Mouse (Mus musculus) liver, embryonic 16.5 days (tissue): Measurements from ENCODE around the gene Hapln2. TPM values are rescaled to one million over a fixed set of nuclear protein-coding genes. Genes with fewer than 3 reads are reported as not detected.

Experiments used
- ATAC-seq: fragments of 200-750 bp; cut with Nextera tagmentation; 2 replicates; pipeline ENCODE4 v1.8.0; 2017; ENCODE audit warnings: low read depth, mild to moderate bottlenecking, moderate number of reproducible peaks, moderate library complexity
- H3K27ac ChIP-seq: fragments of 300-500 bp; sonication (generic); 2 replicates; pipeline ENCODE4 v1.5.1; 2014; ENCODE audit warnings: mild to moderate bottlenecking, low read length
- H3K27me3 ChIP-seq: fragments of 300-500 bp; sonication (generic); 2 replicates; pipeline ENCODE4 v1.6.1; 2014; ENCODE audit warnings: low read depth, low read length, mixed read lengths; ENCODE audit not compliant: control insufficient read depth, insufficient read depth
- H3K36me3 ChIP-seq: fragments of 300-500 bp; sonication (generic); 2 replicates; pipeline ENCODE4 v1.6.1; 2014; ENCODE audit warnings: mild to moderate bottlenecking; ENCODE audit not compliant: control insufficient read depth, insufficient read depth
- H3K4me1 ChIP-seq: fragments of 300-500 bp; sonication (generic); 2 replicates; pipeline ENCODE4 v1.6.1; 2014; ENCODE audit warnings: low read depth, low read length, mixed read lengths; ENCODE audit not compliant: control insufficient read depth
- H3K4me2 ChIP-seq: fragments of 300-500 bp; sonication (generic); 2 replicates; pipeline ENCODE4 v1.6.1; 2014; ENCODE audit warnings: low read depth, low read length, mixed read lengths
- H3K4me3 ChIP-seq: fragments of 300-500 bp; sonication (generic); 2 replicates; pipeline ENCODE4 v1.5.1; 2014; ENCODE audit warnings: low read depth, mild to moderate bottlenecking, low read length
- H3K9ac ChIP-seq: fragments of 300-500 bp; sonication (generic); 2 replicates; pipeline ENCODE4 v1.6.1; 2014; ENCODE audit warnings: low read depth, low read length
- H3K9me3 ChIP-seq: fragments of 300-500 bp; sonication (generic); replicated peaks from 2 replicates; pipeline ENCODE4 v1.6.1; 2016; ENCODE audit warnings: low read length; ENCODE audit not compliant: control insufficient read depth
- WGBS: fragments of 180-500 bp; shearing (Covaris S2); extraction: QIAGEN DNeasy Blood & Tissue Kit; methylation state at CpG from one replicate; pipeline ENCODE4 v1.1.7; 2014; ENCODE audit not compliant: insufficient replicate concordance; 5-methylcytosine and 5-hydroxymethylcytosine counted together
- polyA plus RNA-seq: library from polyadenylated mRNA; unstranded; fragments of >200 nt; fragmentation: Nextera tagmentation; extraction: Ambion mirVana; gene quantifications from 2 replicates; pipeline ENCODE4 v1.2.1, GENCODE M21; 2015

The Hapln2 gene
- polyA plus RNA-seq, 1 experiment from 2014 or later = not detected

DNA sequence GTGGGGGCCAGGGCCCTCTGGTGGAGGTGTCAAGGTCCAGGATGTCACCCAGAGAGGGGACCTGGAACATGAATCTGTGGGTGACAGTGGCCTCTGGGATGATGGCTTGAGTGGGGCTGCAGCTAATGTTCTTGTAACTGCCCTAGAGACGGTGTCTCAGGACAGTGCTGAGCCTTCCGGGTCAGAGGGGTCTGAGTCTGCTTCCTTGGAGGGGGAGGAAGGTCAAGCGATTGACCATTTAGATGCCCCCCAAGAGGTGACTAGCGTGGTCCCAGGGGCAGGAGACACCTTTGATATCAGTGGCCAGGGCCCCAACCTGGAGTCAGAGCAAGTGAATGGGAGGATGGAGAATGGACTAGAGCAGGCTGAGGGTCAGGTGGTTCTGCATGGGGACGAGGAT, 47.9 kb downstream of the Hapln2 start:
- 0 out of 2 replicates have a peak, but pooled peaks cover 3% of the 10 kb centered on the region for H3K27me3 ChIP-seq
- H3K4me1 ChIP-seq = peaks cover 7% of the 10 kb centered on the region
- ATAC-seq = no peak

DNA sequence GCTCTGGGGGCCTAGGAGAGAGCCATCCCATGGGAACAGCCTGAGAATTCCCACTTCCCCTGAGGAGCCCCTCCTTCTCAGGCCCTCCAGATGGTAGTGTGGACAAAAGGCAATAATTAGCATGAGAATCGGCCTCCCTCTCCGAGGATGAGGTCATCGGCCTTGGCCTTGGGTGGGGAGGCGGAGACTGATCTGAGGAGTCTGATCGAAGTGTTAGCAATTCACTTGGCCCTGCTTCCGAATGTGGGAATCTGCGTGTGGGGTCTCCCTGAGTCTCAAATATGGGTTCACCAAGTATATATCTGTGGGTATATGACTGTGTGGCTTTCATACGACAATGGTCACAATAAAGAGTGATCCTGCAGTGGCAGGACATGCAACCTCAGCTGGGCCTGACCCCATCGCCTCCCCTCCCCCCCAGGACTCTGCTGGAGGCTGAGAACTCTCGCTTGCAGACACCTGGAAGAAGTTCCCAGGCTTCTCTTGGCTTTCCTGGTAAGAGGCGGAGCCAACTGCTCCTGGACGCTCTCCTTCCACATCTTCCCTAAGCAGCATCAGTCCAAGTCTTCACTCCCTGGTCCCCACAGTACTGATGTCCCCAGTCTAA, 52.9 kb downstream of the Hapln2 start:
- H3K4me3 ChIP-seq = no peak overlapping the region
- H3K27me3 ChIP-seq = peaks cover 48% of the 10 kb centered on the region
- no peaks in the 10 kb centered on the region for H3K36me3 ChIP-seq
- H3K27ac ChIP-seq = no peak overlapping the region
- WGBS = 55% methylated on average over 12 of the region's 12 CpGs
- H3K9ac ChIP-seq = no peak overlapping the region
- H3K4me1 ChIP-seq = peaks cover 9% of the 10 kb centered on the region
- ATAC-seq = no peak
- no peak overlapping the region for H3K4me2 ChIP-seq
- no peaks in the 10 kb centered on the region for H3K9me3 ChIP-seq

More for the DNA sequence above, 47.9 kb downstream of the Hapln2 start:
- Histone ChIP-seq H3K4me3 (no peak overlapping the region), H3K36me3 (no peaks in the 10 kb centered on the region), H3K9me3 (no peaks in the 10 kb centered on the region), H3K9ac (no peak overlapping the region), H3K4me2 (no peak overlapping the region), H3K27ac (no peak overlapping the region)
- WGBS = 67% methylated on average over 5 of the region's 5 CpGs

DNA sequence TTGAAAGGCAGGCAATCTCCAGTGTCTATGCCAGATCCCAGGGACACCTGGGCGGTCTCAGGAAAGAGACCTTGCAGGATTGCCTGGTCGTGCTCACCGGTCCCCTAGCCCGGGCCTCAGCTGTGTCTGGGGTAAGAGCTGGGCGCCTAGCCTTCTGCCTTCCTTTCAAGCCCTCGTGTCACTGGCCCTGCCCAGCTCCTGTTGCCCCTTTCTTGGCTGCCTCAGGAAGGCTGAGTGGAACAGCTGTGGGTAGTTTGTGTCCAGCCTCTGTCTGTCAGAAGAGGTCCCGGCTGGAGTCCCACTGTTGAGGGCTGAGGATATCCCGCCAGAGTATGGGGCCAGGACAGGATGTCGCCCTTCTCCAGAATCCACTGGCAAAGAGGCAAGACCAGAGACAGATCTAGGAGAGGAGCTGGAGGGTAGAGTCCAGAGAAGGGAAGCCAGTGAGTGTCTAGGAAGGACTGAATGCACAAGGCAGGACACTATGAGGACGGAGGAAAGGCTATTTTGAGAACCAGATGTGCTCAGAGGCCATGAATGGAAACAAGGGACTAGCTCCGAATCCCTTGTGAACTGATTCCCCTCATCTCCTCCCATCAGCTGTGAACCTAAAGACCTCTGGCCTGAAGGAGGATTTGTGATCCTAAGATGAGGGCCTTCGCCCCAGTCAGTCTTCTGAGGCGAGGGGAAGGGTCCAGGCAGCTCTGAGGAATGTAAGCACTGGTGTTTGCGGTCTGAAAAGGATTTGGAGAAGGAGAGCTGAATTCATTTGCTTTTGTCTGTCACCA, 53.6 kb downstream of the Hapln2 start:
- no peak overlapping the region for H3K9ac ChIP-seq
- peaks cover 49% of the 10 kb centered on the region for H3K27me3 ChIP-seq
- no peak overlapping the region for H3K4me3 ChIP-seq
- no peaks in the 10 kb centered on the region for H3K36me3 ChIP-seq
- H3K4me1 ChIP-seq = peaks cover 9% of the 10 kb centered on the region
- no peak overlapping the region for H3K27ac ChIP-seq
- no peak for ATAC-seq
- H3K4me2 ChIP-seq = no peak overlapping the region
- H3K9me3 ChIP-seq = no peaks in the 10 kb centered on the region
- WGBS = 61% methylated on average over 14 of the region's 14 CpGs

DNA sequence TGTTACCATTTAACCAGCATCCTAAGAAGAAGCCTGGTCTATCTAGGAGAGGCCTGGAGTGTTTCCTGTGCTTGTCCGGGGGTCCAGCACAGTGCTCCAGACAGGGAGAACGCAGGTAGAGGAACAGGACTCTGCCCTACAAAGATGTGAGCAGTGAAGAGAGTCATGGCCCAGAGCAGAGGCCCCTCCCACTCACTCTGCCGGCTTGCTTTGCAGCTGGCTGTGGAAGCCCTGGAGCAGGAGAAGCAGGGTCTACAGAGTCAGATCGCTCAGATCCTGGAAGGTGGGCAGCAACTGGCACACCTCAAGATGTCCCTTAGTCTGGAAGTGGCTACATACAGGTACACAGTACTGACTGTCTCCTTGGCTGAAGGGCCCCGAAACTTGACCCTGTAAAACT, 54.6 kb downstream of the Hapln2 start:
- H3K9ac ChIP-seq = no peak overlapping the region
- WGBS = 27% methylated on average over 5 of the region's 5 CpGs
- H3K27me3 ChIP-seq = peaks cover 49% of the 10 kb centered on the region
- H3K4me2 ChIP-seq = 0 out of 2 replicates have a peak overlapping the region, but pooled peaks have one; percentile 4
- ATAC-seq = no peak
- no peak overlapping the region for H3K27ac ChIP-seq
- H3K36me3 ChIP-seq = no peaks in the 10 kb centered on the region
- peaks cover 9% of the 10 kb centered on the region for H3K4me1 ChIP-seq
- no peaks in the 10 kb centered on the region for H3K9me3 ChIP-seq
- no peak overlapping the region for H3K4me3 ChIP-seq

DNA sequence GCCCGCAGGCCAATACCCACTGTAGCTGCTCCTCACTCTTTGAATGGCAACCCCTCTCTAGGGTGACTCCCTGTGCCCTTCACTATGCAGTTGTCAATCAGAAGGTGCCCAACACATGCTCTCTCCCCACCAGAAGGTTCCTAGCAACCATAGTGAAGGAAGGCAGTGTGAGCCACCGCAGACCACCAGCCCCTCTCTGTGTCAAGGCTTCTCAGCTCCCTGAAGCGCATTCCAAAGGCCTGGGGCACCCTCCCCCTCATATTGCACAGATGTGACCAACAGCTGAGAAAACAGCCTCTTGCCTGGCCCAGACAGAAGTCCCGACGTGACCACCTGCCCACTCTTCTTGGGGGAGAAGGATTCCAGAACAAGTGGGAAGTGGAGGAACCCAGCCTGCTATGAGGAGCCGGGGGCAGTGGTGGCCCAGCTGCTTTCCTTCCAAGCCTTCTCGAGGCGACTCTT, 55.1 kb downstream of the Hapln2 start:
- Histone ChIP-seq H3K27ac (no peak overlapping the region), H3K36me3 (no peaks in the 10 kb centered on the region), H3K4me2 (peak overlapping the region; percentile 19; the same call in 1 of the 2 replicates), H3K9ac (no peak overlapping the region), H3K4me1 (peaks cover 9% of the 10 kb centered on the region), H3K4me3 (peak overlapping the region; percentile 20), H3K27me3 (peaks cover 49% of the 10 kb centered on the region), H3K9me3 (no peaks in the 10 kb centered on the region)
- ATAC-seq = no peak
- 32% methylated on average over 8 of the region's 8 CpGs for WGBS

Other genes with a start within 250 kb of the Hapln2 start
- gene Ntrk1, start 232.4 kb downstream of the Hapln2 start, polyA plus RNA-seq = 0.16 and 0.18 TPM in 2 replicates
- 0.01 TPM in 1 of 2 replicates, not detected in the other for gene Insrr, start 230.6 kb downstream of the Hapln2 start, polyA plus RNA-seq
- gene Pear1, start 203.3 kb downstream of the Hapln2 start, polyA plus RNA-seq = 6.0 and 6.5 TPM in 2 replicates
- 0.29 and 0.37 TPM in 2 replicates for gene Sh2d2a, start 180.8 kb downstream of the Hapln2 start, polyA plus RNA-seq
- gene Prcc, start 142.0 kb downstream of the Hapln2 start, polyA plus RNA-seq = 4.1 and 4.7 TPM in 2 replicates
- gene Hdgf, start 121.3 kb downstream of the Hapln2 start, polyA plus RNA-seq = 53.6 and 57.1 TPM in 2 replicates
- gene Mrpl24, start 108.1 kb downstream of the Hapln2 start, polyA plus RNA-seq = 35.1 and 35.8 TPM in 2 replicates
- gene Isg20l2, start 97.3 kb downstream of the Hapln2 start, polyA plus RNA-seq = 17.2 and 17.5 TPM in 2 replicates
- gene Rrnad1, start 96.9 kb downstream of the Hapln2 start, polyA plus RNA-seq = 5.2 and 5.7 TPM in 2 replicates
- 0.09 and 0.25 TPM in 2 replicates for gene Crabp2, start 78.9 kb downstream of the Hapln2 start, polyA plus RNA-seq
- 1.2 and 1.4 TPM in 2 replicates for gene Nes, start 56.5 kb downstream of the Hapln2 start, polyA plus RNA-seq
- gene Bcan, start 27.4 kb downstream of the Hapln2 start, polyA plus RNA-seq = 0.04 TPM in 1 of 2 replicates, not detected in the other
- gene Gpatch4, start 15.5 kb upstream of the Hapln2 start, polyA plus RNA-seq = 13.2 and 14.1 TPM in 2 replicates
- 83.2 and 85.0 TPM in 2 replicates for gene Naxe, start 30.9 kb upstream of the Hapln2 start, polyA plus RNA-seq
- gene Ttc24, start 50.7 kb upstream of the Hapln2 start, polyA plus RNA-seq = not detected in 2 replicates
- 7.3 and 7.6 TPM in 2 replicates for gene Iqgap3, start 54.4 kb upstream of the Hapln2 start, polyA plus RNA-seq
- 5.2 and 7.9 TPM in 2 replicates for gene Mef2d, start 114.8 kb upstream of the Hapln2 start, polyA plus RNA-seq
- gene Rhbg, start 227.1 kb upstream of the Hapln2 start, polyA plus RNA-seq = 4.8 and 6.3 TPM in 2 replicates